Mouse (Mus musculus) c-Kit-negative CD71-positive TER-119-positive erythroid progenitor cells, embryonic 14.5 days (primary cell): ENCODE measurements at regions not wholly inside any gene's neighbourhood (a gene's known extent, or its start where the extent isn't known, plus 50 kb on each side); places are given as distances from the start of the nearest gene placed in this dataset.
"Not testable (repeated sequence)": the region's sequence is repeated elsewhere in the genome, so short reads cannot be mapped to it uniquely, and the experiment has no call there.

Source experiments
- DNase-seq: peaks from one replicate; pipeline ENCODE4 v3.0.0-alpha.2; 2013; ENCODE audit warnings: low read depth, low spot score

GRCm38 (mm10) chr13:61957197-61957596, 172.5 kb upstream of the Zfp808 start:
- not testable (repeated sequence) for DNase-seq

DNA sequence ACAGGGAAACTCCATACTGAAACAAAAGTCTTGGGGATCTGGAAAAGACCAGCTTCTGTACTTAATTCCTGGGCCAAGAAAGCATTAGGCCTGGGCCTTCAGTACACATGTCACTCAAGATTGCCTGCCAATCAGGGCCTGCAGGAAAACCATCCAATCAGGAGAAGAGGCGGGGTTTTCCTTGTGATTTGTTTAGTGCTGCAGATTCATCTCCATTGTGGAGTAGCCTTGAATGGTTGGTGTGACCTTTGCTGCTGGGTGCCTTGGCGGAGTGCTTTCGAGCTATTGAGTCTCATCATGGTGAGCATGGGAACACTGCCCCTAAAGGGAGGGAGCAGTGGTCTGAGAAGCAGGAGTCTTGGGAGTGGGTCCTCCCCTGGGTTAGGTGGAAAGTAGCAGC, 150.8 kb upstream of the Zfp808 start:
- not testable (repeated sequence) for DNase-seq

DNA sequence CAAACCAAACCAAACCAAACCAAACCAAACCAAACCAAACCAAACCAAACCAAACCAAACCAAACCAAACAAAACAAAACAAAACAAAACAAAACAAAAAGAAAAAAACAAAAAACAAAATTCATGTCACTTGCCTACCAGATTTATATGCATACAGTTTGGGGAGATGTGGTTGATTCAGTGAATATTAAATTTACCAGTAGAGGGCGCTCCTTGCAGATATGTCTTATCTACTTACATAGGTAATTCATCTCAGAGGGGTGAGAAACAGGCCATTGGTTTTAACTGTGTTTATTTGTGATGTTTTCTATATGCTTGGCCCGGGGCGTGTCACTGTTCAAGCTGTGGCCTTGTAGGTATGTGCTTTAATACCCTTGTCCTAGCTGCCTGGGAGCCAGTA, 133.2 kb upstream of the Zfp808 start:
- not testable (repeated sequence) for DNase-seq

- DNase-seq = not testable (repeated sequence)
These were observed 130.9 kb upstream of the Zfp808 start for GRCm38 (mm10) chr13:61998803-61999202.

DNA sequence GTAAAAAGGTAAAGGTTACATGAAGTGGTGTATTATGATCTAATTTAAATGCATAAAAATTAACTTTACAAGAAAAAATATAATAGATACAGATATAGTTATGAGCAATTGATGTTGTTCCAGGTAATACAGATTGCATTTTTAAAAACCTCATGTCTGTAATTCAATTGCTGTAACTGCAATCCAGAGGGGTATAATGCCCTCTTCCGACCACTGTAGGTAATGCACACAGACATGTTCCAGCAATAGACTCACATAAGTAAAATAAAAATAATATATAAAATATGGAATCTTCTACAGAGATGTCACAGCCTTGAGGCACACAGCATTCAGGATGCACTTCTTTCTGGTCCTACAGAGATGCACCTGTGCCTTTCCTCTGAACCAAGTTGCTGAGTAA, 122.4 kb upstream of the Zfp808 start:
- not testable (repeated sequence) for DNase-seq

DNA sequence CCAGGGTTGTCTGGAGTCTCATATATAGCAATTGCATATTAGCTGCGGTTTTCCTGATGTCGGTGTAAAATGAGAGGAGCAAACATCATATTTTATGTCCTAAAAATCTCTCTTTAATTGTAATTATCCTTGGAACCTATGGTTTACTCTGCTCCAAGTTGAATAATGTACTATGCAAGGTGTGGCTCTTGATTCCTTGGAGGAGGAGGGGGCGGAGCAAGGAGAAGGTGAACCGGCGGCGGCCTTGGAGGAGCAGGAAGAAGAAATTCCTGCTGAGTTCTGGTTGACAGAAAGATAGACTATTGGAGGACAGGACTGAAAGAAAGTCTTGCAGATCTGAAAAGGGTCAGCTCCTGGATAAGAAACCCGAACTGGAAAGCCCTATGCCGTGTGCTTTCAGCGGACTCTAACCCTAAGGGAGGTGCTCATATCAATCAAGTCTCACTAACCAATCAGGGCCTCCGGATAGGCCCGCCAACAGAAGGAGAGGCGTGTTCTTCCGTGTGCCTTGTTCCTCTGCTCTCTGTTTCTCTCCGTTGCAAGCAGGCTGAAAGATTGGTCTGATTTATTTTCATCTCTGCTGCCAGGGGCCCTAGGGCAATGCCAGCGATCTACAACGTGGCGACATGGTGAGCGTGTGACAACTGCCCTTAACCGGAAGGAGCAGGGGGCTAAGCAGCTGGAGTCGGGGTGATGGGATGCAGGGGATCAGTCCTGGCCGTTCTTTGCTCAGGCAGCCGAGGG, 114.1 kb upstream of the Zfp808 start:
- peak; percentile 27 for DNase-seq

- DNase-seq = not testable (repeated sequence)
These were observed 113.6 kb upstream of the Zfp808 start for GRCm38 (mm10) chr13:62016168-62016502.

GRCm38 (mm10) chr13:62037646-62038045, 92.0 kb upstream of the Zfp808 start:
- not testable (repeated sequence) for DNase-seq

DNA sequence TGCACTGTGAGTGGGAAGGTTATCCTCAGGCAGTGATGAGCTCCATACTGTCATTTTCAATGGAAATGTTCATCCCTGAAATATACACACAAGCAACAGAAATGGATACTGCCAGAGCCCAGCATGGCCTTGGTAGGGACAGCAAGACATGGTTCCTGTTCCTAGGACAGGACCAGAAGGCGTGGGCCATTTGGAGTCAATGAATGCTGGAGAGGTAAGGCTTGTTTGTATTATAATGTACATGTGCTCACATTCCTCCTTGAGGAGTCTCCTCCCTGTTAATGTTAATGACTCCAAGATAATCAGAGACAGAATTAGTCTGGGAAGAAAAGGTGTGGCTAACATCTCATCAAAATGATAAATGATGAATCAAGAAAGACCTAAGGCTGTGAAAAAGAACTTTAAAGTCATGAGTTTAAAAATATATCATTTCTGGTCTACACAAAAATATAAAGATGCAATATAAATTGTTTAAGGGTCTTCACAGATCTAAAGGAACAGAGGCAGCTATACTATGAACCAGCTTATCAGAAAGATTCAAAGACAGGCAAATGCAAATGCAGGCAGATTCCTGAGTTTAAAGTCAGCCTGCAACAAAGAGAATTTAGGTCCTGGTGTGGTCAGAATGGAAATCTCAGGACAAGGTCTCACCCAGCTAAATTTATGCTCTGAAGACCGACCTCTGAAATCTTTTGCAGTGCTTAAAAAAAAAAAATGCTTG, 51.6 kb upstream of the Zfp808 start:
- DNase-seq = not testable (repeated sequence)

- not testable (repeated sequence) for DNase-seq
These were observed 50.8 kb upstream of the Zfp808 start for GRCm38 (mm10) chr13:62078893-62079292.
